Mouse (Mus musculus) gastrocnemius, adult 2 months (tissue): Measurements from ENCODE around the gene Ago1. TPM values are rescaled to one million over a fixed set of nuclear protein-coding genes. Genes with fewer than 3 reads are reported as not detected.

Source experiments
- DNase-seq: peaks from one replicate; pipeline ENCODE4 v3.0.0; 2022
- H3K27ac ChIP-seq: fragments of 200-600 bp; 2 replicates; pipeline ENCODE4 v1.8.1; 2022; ENCODE audit warnings: mild to moderate bottlenecking
- H3K4me3 ChIP-seq: fragments of 200-600 bp; 2 replicates; pipeline ENCODE4 v1.8.1; 2022; ENCODE audit warnings: mild to moderate bottlenecking, moderate library complexity
- CTCF ChIP-seq: fragments of 200-600 bp; IDR thresholded peaks from 2 replicates; pipeline ENCODE4 v1.8.1; 2022; ENCODE audit warnings: antibody characterized with exemption, mild to moderate bottlenecking, moderate library complexity
- intact Hi-C: fragments of 180-260 bp; cut with DNase I; formaldehyde crosslinking; loops from one replicate; pipeline ENCODE4 v1.15.1; 2025
- total RNA-seq, 2 experiments: library from RNA; stranded (reverse); gene quantifications; 2 replicates each; pipeline ENCODE4 v1.2.3; 2021

The Ago1 gene
- total RNA-seq, 2 experiments from 2014 or later = 6.6 to 7.9 TPM

DNA sequence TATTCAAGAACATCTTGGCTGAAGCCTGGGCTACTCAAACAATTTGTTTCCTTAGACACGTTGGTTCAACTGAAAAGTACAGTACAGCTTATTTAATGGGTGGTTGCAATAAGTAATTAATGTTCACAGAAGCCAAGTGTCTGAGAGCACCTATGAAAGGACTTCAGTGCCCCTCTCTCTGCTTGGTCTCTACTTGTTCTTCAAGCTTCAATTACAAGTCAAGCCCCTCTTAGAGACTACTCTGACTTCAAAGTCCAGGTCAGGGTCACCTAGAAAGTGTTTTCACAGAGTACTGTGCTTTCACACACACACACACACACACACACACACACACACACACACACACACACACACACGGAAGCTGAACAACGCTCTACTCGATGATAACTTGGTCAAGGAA lies 25.0 kb upstream of the Ago1 start:
- H3K27ac ChIP-seq = no peak overlapping the region
- intact Hi-C loops = no loop called here
- TF ChIP-seq CTCF = no peak
- no peak for DNase-seq
- no peak overlapping the region for H3K4me3 ChIP-seq

DNA sequence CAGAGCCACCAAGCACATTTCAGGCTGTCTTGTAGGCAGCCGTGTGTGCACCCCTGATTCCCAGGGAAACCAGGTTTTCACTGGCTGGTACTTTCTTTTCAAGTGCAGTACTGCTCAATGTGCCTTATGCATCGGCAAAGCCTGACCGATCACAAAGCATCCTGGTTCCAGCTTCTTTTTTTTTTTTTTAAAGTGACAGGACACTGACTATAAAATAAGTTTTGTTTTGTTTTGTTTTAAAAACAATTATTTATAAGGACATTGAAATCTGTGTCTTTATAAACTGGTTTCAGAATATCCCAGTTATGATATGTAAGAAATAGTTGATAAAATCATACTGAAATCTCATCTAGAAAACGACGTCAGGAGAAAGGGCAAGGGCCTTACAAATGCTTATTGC lies 23.6 kb upstream of the Ago1 start:
- no peak for DNase-seq
- Histone ChIP-seq H3K27ac (no peak overlapping the region), H3K4me3 (no peak overlapping the region)
- TF ChIP-seq CTCF = no peak
- intact Hi-C loops = no loop called here

DNA sequence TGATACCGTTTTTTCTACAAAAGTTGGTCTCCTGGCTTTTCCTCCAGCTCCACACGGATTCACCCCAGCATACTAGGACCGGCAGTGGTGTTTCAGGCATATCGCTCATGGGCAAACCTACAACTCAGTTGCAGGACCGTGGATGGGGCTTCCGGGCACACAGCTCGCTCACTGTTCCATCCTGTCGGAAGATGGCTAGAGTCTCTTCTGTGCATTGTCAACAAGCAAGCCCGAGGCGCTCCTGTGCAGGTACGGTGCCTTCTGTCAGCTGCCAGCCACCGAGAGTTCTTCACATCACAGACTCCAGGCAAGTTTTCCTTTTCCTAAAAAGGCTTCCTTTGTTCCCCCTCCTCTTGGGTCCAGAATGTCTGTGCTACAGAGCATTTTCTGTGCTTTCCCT lies 22.3 kb upstream of the Ago1 start:
- Histone ChIP-seq H3K4me3 (no peak overlapping the region), H3K27ac (no peak overlapping the region)
- TF ChIP-seq CTCF = no peak
- DNase-seq = no peak
- intact Hi-C loops = no loop called here

DNA sequence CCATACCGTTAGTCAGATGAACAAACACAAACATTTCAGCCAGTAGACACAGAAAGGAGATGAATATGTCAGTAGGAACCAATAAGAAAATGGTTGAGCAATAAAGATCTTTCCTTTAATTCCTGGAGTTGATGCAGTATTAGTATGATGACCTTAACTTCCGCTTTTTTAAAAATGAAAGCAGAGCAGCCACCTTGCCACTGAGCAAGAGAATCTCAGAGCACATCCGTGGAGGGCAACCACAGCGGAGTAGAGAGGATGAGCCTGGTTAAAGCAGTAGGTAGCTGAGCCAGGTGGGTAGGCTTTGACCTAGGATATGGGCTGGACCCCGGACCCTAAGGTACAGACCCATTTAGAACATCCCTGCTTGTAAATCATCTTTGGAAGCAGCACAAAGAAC lies 21.4 kb upstream of the Ago1 start:
- no peak for DNase-seq
- Histone ChIP-seq H3K27ac (no peak overlapping the region), H3K4me3 (no peak overlapping the region)
- TF ChIP-seq CTCF = no peak
- intact Hi-C loops = no loop called here

DNA sequence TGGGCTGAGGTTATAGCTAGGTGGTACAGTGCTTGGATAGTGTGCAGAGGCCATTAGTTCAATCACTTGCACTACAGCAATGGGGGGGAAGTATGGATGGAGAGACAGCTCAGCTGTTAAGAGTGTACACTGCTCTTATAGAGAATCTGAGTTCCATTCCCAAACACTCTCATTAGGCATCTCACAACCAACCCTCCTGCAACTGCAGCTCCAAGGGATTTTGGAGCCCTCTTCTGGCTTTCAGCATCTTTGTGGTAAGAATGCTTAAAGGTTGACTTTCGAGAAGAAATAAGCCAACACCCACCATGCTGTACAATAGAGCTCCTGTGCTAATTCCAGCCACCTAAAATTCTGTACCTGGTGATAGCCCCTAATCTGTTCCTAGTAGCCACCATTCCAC lies 17.8 kb upstream of the Ago1 start:
- H3K4me3 ChIP-seq = no peak overlapping the region

DNA sequence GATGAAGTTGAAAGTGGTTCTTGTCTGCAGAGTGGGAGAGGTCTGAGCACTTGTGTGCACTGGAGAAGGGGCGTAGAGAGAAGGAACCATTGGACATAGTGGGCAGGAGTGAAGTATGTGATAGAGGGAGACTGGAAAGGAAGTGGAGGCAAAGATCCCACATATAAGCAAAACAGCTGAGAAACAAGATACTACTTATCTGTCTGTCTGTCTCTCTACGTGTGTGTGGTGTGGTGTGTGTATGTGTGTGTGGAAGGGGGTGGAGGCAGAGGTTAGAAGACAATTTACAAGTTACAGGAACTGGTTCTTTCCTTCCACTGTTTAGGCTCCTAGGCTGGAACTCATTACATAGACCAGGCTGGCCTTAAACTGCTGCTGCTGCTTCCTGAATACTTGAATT lies 16.7 kb upstream of the Ago1 start:
- no peak for TF ChIP-seq CTCF
- Histone ChIP-seq H3K4me3 (no peak overlapping the region), H3K27ac (no peak overlapping the region)
- no peak for DNase-seq
- intact Hi-C loops = no loop called here

More for the DNA sequence above, 17.8 kb upstream of the Ago1 start:
- H3K27ac ChIP-seq = no peak overlapping the region
- no peak for DNase-seq
- intact Hi-C loops = no loop called here
- no peak for TF ChIP-seq CTCF

DNA sequence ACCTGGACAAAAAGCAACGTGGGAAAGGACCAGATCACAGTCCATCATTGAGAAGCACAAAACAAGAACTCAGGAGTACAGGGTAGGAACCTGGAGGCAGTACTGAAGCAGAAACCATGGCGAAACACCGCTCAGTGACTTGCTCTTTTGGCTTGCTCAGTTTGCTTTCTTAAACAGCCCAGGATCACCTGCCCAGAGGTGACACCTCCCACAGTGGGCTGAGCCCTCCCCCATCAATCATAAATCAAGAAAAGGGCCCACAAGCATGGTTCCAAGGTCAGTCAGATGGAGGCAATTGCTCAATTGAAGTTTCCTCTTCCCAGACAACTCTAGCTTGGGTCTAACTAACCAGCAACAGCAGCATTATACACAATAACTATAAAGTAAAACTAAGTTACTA lies 15.5 kb upstream of the Ago1 start:
- no peak for TF ChIP-seq CTCF
- intact Hi-C loops = no loop called here
- no peak for DNase-seq
- H3K4me3 ChIP-seq = no peak overlapping the region
- no peak overlapping the region for H3K27ac ChIP-seq

DNA sequence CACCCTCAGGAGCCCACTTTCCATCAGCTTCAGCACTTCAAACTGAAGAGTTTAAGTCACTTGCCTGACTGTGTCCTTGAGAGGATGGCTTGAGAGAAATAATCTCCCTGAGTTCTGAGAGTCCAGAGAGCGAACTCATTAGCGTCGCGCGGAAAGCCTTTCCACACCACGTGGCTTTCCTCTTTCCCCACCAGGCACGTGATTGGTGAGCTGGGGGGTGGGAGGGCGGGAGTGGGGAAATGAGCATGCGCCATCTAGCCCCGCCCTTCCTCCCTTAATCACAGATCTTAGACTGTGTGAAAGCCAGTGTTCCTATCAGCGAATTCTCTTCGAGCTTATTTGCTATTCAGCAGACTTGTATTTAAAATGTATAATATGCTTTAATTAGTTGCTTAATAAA lies 14.6 kb upstream of the Ago1 start:
- Histone ChIP-seq H3K4me3 (no peak overlapping the region), H3K27ac (no peak overlapping the region)
- no peak for DNase-seq
- TF ChIP-seq CTCF = no peak
- intact Hi-C loops = no loop called here

DNA sequence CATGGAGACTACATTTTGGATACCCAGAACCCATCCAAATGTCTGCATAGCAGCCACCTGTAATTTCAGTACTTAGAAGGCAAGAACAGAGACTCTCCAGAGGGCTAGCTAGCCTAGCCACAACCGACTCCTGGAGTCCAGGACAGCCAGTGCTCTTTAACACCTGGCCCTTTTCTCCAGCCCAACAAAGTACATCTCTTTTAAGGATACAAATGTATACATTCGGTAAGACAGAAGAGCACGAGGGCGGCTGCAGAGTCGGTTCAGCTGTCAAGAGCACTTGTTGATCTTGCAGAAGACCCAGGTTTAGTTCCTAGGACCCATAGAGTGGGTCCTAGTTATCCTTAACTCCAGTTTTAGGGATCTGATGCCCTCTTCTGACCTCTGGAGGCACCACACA lies 13.1 kb upstream of the Ago1 start:
- intact Hi-C loops = no loop called here
- no peak for TF ChIP-seq CTCF
- DNase-seq = no peak
- no peak overlapping the region for H3K4me3 ChIP-seq
- H3K27ac ChIP-seq = no peak overlapping the region

DNA sequence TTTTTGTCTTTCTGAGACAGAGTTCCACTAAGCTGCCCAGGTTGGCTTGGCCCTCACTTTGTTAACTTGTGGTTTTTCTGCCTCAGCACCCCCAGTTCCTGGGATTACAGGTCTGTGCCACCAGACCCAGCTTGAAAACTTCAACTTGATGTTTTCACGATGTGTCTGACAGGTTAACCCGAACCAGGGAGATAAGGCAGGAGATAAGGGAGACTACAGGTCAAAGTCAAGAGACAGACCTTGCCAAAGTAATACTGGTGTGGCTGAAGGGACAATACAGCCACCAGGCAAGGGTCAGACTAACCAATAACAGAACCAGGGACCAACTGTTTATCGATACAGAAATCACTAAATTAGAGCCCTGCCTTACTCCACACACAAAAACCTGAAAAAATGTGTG lies 11.9 kb upstream of the Ago1 start:
- DNase-seq = no peak
- no peak overlapping the region for H3K27ac ChIP-seq
- intact Hi-C loops = no loop called here
- TF ChIP-seq CTCF = no peak
- H3K4me3 ChIP-seq = no peak overlapping the region

DNA sequence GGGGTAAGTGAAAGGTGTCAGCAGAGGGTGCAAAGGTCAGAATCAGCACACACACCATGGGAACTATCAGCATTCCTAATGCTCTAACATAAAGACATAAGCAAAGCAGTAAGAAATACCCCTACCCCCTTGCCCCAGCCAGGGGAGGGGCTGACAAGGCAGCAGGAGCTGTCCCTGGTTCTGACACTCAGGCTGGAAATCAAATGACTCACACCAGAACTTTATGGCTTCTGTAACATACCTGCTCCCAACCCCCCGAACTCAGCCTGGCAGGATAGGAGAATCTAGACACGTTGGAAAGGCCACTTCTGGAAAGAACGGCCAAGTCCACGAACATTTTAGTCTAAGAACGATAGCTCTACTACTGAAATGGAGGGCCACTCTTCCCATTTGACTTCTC lies 4.6 kb upstream of the Ago1 start:
- Histone ChIP-seq H3K4me3 (no peak overlapping the region), H3K27ac (no peak overlapping the region)
- intact Hi-C loops = no loop called here
- DNase-seq = no peak
- no peak for TF ChIP-seq CTCF

DNA sequence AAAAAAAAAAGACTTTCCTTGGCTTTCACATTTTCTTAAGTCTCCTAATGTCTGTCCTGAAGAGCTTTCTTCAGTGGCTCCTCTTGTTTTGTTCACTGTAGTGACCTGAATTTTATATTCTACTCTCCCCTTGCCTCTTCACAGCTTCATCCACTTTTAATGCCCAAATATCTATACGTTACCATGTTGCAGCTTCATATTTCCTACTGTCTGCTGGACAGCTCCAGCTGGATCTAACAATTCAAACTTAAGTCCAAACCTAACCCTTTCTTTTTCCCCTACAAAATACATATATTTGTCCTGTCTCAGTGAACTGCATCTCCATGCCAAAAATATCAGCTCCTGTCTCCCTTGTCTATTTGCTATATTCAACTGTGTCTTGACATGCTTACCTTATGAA lies 951 bp upstream of the Ago1 start:
- Histone ChIP-seq H3K27ac (no peak overlapping the region), H3K4me3 (no peak overlapping the region)
- TF ChIP-seq CTCF = no peak
- no peak for DNase-seq
- intact Hi-C loops = loop anchor here (2.0 kb wide), 1 partner anchor 39 kb away; no protein-coding TSS in a partner anchor

DNA sequence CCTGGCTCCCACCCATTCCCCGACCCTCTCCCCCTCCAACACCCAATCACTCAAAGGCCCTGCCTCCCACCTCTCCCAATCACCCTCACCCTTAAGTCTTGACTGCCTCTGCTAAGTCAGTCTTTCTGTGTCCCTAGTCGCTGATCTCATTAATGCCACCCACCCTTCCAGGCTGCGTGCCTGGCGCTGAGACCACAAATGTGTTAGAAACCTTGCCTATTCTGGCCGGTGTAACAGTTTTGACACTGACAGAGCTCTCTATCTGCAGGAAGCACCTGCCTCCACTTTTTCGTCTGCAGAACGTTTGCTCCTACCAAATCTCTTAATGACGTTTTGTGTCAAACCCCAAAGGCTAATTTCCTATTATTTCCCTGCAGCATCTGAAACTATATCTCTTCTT lies 542 bp upstream of the Ago1 start:
- peak overlapping the region; percentile 87 for H3K27ac ChIP-seq
- DNase-seq = no peak
- peak overlapping the region; percentile 98 for H3K4me3 ChIP-seq
- TF ChIP-seq CTCF = no peak
- intact Hi-C loops = loop anchor here (2.0 kb wide), 1 partner anchor 38 kb away; no protein-coding TSS in a partner anchor

DNA sequence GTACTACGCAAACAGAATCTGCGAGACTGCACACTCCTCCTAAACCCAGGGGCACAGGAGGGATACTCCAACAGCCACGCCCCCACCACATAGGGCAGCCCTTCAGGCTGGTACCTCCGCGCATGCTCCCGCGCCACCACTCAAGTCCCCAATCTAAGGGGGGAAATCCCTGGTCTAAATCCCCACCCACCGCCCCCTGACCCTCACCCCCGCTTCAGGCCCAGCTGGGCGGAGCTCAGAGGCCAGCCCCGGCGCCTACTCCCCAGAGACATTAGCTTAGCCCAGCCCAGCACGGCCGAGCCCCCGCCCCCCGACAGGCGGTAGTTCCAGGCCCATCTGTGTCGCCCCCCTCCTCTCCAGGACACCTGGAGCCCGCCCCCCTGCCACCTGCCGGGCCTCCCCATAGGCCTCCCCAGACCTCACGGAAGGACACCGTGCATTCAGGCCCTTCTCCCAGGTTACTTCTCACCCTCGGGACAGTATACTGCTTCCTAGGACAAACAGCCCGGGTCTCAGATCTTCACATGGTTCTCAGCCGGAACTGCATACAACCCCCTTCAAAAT lies 580 bp downstream of the Ago1 start:
- peak; percentile 60 for DNase-seq
- Histone ChIP-seq H3K27ac (peak overlapping the region; percentile 87), H3K4me3 (peak overlapping the region; percentile 98)
- intact Hi-C loops = loop anchor here (2.0 kb wide), 1 partner anchor 37 kb away; no protein-coding TSS in a partner anchor
- no peak for TF ChIP-seq CTCF
